Mouse (Mus musculus): ENCODE results near the gene Akap14. TPM values are rescaled to one million over a fixed set of nuclear protein-coding genes. Genes with fewer than 3 reads are reported as not detected.

The Akap14 gene
- polyA plus RNA-seq, 1 experiment from 2014 or later = not detected

DNA sequence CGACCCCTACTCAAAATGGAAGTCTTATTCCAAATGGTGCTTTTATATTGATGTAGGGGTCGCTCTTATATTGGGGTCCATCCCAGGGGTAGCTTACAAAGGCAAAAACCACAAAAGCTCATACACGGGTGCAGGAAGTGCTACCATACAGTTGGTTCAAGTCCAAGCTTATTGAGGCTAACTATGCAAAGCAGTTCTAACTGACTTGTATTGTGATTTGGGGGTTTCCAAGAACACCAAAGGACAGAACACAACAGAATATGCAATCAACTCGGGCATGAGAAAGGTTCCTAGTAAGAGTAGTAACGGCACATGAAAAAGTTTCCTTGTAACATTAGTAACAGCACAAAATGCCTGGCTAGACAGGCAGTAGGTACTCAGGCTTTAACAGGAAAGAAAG lies 48.4 kb downstream of the Akap14 start:
- H3K36me3 ChIP-seq (replicated peaks; ENCODE audit: control insufficient read depth, insufficient read depth, low read depth, low read length) = no peaks in the 10 kb centered on the region
- no peaks in the 10 kb centered on the region for H3K27me3 ChIP-seq (ENCODE audit: control insufficient read depth, insufficient read depth, low read length)
- H3K4me2 ChIP-seq (ENCODE audit: low read depth, low read length) = no peak overlapping the region
- no peak overlapping the region for H3K27ac ChIP-seq (replicated peaks; ENCODE audit: low read depth, low read length)
- no peak overlapping the region for H3K9ac ChIP-seq (replicated peaks; ENCODE audit: low read length)
- H3K4me1 ChIP-seq (ENCODE audit: control insufficient read depth, insufficient read depth, low read length) = no peaks in the 10 kb centered on the region
- 71% methylated on average over 5 of the region's 5 CpGs for WGBS
- no peak overlapping the region for H3K4me3 ChIP-seq (ENCODE audit: low read depth, low read length)
- no peak for DNase-seq (ENCODE audit: low spot score)
- ATAC-seq (replicated peaks; ENCODE audit: insufficient number of reproducible peaks, low FRiP score, low TSS enrichment, low read depth) = no peak
- no peaks in the 10 kb centered on the region for H3K9me3 ChIP-seq (replicated peaks; ENCODE audit: control insufficient read depth, low read length)

GRCm38 (mm10) chrX:37119585-37119984 lies 49.1 kb downstream of the Akap14 start:
- H3K4me3 ChIP-seq (ENCODE audit: low read depth, low read length) = no peak overlapping the region
- ATAC-seq (replicated peaks; ENCODE audit: insufficient number of reproducible peaks, low FRiP score, low TSS enrichment, low read depth) (no peak), DNase-seq (ENCODE audit: low spot score) (no peak)
- 64% methylated on average over 3 of the region's 3 CpGs for WGBS
- H3K36me3 ChIP-seq (replicated peaks; ENCODE audit: control insufficient read depth, insufficient read depth, low read depth, low read length) = no peaks in the 10 kb centered on the region
- H3K27ac ChIP-seq (replicated peaks; ENCODE audit: low read depth, low read length) = no peak overlapping the region
- H3K9ac ChIP-seq (replicated peaks; ENCODE audit: low read length) = no peak overlapping the region
- no peak overlapping the region for H3K4me2 ChIP-seq (ENCODE audit: low read depth, low read length)
- no peaks in the 10 kb centered on the region for H3K27me3 ChIP-seq (ENCODE audit: control insufficient read depth, insufficient read depth, low read length)
- no peaks in the 10 kb centered on the region for H3K9me3 ChIP-seq (replicated peaks; ENCODE audit: control insufficient read depth, low read length)
- H3K4me1 ChIP-seq (ENCODE audit: control insufficient read depth, insufficient read depth, low read length) = no peaks in the 10 kb centered on the region

- H3K9me3 ChIP-seq (replicated peaks; ENCODE audit: control insufficient read depth, low read length) = no peaks in the 10 kb centered on the region
- DNase-seq (ENCODE audit: low spot score) (no peak), ATAC-seq (replicated peaks; ENCODE audit: insufficient number of reproducible peaks, low FRiP score, low TSS enrichment, low read depth) (no peak)
- WGBS = no CpG with 5 or more reads among the region's 5 CpGs
- no peaks in the 10 kb centered on the region for H3K27me3 ChIP-seq (ENCODE audit: control insufficient read depth, insufficient read depth, low read length)
- H3K4me1 ChIP-seq (ENCODE audit: control insufficient read depth, insufficient read depth, low read length) = no peaks in the 10 kb centered on the region
- H3K9ac ChIP-seq (replicated peaks; ENCODE audit: low read length) = no peak overlapping the region
- no peak overlapping the region for H3K4me3 ChIP-seq (ENCODE audit: low read depth, low read length)
- no peak overlapping the region for H3K27ac ChIP-seq (replicated peaks; ENCODE audit: low read depth, low read length)
- H3K4me2 ChIP-seq (ENCODE audit: low read depth, low read length) = no peak overlapping the region
- H3K36me3 ChIP-seq (replicated peaks; ENCODE audit: control insufficient read depth, insufficient read depth, low read depth, low read length) = no peaks in the 10 kb centered on the region
These were observed 51.6 kb downstream of the Akap14 start for GRCm38 (mm10) chrX:37117085-37117484.

GRCm38 (mm10) chrX:37110881-37111193 lies 57.8 kb downstream of the Akap14 start:
- Histone ChIP-seq H3K4me3 (ENCODE audit: low read depth, low read length) (no peak overlapping the region), H3K9ac (replicated peaks; ENCODE audit: low read length) (no peak overlapping the region)

GRCm38 (mm10) chrX:37110193-37110880 lies 58.3 kb downstream of the Akap14 start, which contains the start of gene Upf3b:
TSS of gene Upf3b (minus strand) at chrX:37110322.
- 16% methylated on average over 30 of the region's 30 CpGs for WGBS
- no peaks in the 10 kb centered on the region for H3K9me3 ChIP-seq (replicated peaks; ENCODE audit: control insufficient read depth, low read length)
- H3K4me3 ChIP-seq (ENCODE audit: low read depth, low read length) = peak within 1 kb of the TSS; percentile 50
- H3K27me3 ChIP-seq (ENCODE audit: control insufficient read depth, insufficient read depth, low read length) = no peaks in the 10 kb centered on the region
- peak within 1 kb of the TSS; percentile 41 for H3K4me2 ChIP-seq (ENCODE audit: low read depth, low read length)
- peak within 1 kb of the TSS; percentile 61 for H3K9ac ChIP-seq (replicated peaks; ENCODE audit: low read length)
- no peaks in the 10 kb centered on the region for H3K4me1 ChIP-seq (ENCODE audit: control insufficient read depth, insufficient read depth, low read length)
- peak within 1 kb of the TSS; percentile 59; the same call in 1 of the 2 replicates for H3K27ac ChIP-seq (replicated peaks; ENCODE audit: low read depth, low read length)
- ATAC-seq (replicated peaks; ENCODE audit: insufficient number of reproducible peaks, low FRiP score, low TSS enrichment, low read depth) = peak; percentile 97
- peak; percentile 93 for DNase-seq (ENCODE audit: low spot score)
- H3K36me3 ChIP-seq (replicated peaks; ENCODE audit: control insufficient read depth, insufficient read depth, low read depth, low read length) = no peaks in the 10 kb centered on the region

More at GRCm38 (mm10) chrX:37110881-37111193, 57.8 kb downstream of the Akap14 start:
- H3K9me3 ChIP-seq (replicated peaks; ENCODE audit: control insufficient read depth, low read length) = no peaks in the 10 kb centered on the region
- no peak for ATAC-seq (replicated peaks; ENCODE audit: insufficient number of reproducible peaks, low FRiP score, low TSS enrichment, low read depth)
- no peaks in the 10 kb centered on the region for H3K4me1 ChIP-seq (ENCODE audit: control insufficient read depth, insufficient read depth, low read length)
- H3K4me2 ChIP-seq (ENCODE audit: low read depth, low read length) = no peak overlapping the region
- H3K27ac ChIP-seq (replicated peaks; ENCODE audit: low read depth, low read length) = no peak overlapping the region
- 74% methylated on average over 4 of the region's 4 CpGs for WGBS
- H3K27me3 ChIP-seq (ENCODE audit: control insufficient read depth, insufficient read depth, low read length) = no peaks in the 10 kb centered on the region
- H3K36me3 ChIP-seq (replicated peaks; ENCODE audit: control insufficient read depth, insufficient read depth, low read depth, low read length) = no peaks in the 10 kb centered on the region
- no peak for DNase-seq (ENCODE audit: low spot score)

DNA sequence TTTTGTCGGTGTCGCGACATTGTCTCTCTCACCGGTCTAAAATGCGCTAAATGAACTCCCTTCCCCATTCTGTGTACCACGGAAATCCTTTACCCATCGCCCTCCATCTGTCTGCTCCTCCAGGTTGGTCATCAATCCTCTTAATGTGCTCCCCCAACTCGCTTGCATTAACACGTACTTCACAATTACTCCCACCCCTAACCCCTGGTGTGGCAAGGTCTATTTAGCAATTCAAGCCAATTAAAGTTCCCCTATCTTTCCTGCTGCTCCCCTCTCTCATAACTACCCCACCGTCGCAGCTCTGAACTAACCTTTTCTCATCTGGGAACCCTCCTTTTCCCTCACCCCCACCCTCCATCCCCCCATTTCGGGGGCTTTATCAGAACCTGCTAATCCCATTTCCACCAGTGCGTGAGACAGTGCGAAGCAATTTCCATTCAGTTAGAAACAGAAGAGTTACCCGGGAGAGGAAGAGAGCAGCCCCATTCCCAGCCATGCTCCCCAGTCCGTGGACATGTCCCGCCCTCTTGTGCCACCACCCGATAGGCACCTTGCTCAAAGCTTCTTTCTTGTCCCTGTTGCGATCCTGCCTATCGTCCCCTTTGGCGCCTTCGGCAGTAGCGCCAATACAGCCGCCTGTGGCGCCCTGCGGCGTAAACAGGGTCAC lies 59.0 kb downstream of the Akap14 start:
- peak overlapping the region; percentile 41 for H3K4me2 ChIP-seq (ENCODE audit: low read depth, low read length)
- no peaks in the 10 kb centered on the region for H3K27me3 ChIP-seq (ENCODE audit: control insufficient read depth, insufficient read depth, low read length)
- H3K9me3 ChIP-seq (replicated peaks; ENCODE audit: control insufficient read depth, low read length) = no peaks in the 10 kb centered on the region
- H3K27ac ChIP-seq (replicated peaks; ENCODE audit: low read depth, low read length) = peak overlapping the region; percentile 59; the same call in 1 of the 2 replicates
- H3K36me3 ChIP-seq (replicated peaks; ENCODE audit: control insufficient read depth, insufficient read depth, low read depth, low read length) = no peaks in the 10 kb centered on the region
- ATAC-seq (replicated peaks; ENCODE audit: insufficient number of reproducible peaks, low FRiP score, low TSS enrichment, low read depth) (peak; percentile 79), DNase-seq (ENCODE audit: low spot score) (no peak)
- no peaks in the 10 kb centered on the region for H3K4me1 ChIP-seq (ENCODE audit: control insufficient read depth, insufficient read depth, low read length)
- H3K4me3 ChIP-seq (ENCODE audit: low read depth, low read length) = peak overlapping the region; percentile 50
- H3K9ac ChIP-seq (replicated peaks; ENCODE audit: low read length) = peak overlapping the region; percentile 61
- WGBS = 19% methylated on average over 27 of the region's 27 CpGs

DNA sequence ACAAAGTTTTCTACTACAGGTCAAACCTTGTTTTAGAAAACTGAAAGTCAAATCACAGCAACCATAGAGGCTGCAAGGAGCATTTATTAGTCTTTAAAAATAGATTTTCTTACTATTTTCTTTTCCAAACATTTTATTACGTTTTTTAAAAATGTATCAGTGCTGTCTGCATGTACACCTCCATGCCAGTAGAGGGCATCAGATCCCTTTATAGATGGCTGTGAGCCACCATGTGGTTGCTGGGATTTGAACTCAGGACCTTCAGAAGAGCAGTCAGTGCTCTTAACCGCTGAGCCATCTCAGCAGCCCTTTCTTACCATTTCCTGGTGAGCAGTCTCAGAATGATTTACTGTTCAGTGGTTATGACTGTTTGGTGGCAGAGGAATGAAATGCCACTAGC lies 64.8 kb downstream of the Akap14 start:
- 71% methylated on average over 2 of the region's 2 CpGs for WGBS
- no peak overlapping the region for H3K27ac ChIP-seq (replicated peaks; ENCODE audit: low read depth, low read length)

More for the DNA sequence above, 64.8 kb downstream of the Akap14 start:
- DNase-seq (ENCODE audit: low spot score) (no peak), ATAC-seq (replicated peaks; ENCODE audit: insufficient number of reproducible peaks, low FRiP score, low TSS enrichment, low read depth) (no peak)
- no peaks in the 10 kb centered on the region for H3K27me3 ChIP-seq (ENCODE audit: control insufficient read depth, insufficient read depth, low read length)
- H3K4me1 ChIP-seq (ENCODE audit: control insufficient read depth, insufficient read depth, low read length) = no peaks in the 10 kb centered on the region
- no peak overlapping the region for H3K4me3 ChIP-seq (ENCODE audit: low read depth, low read length)
- no peak overlapping the region for H3K9ac ChIP-seq (replicated peaks; ENCODE audit: low read length)
- H3K9me3 ChIP-seq (replicated peaks; ENCODE audit: control insufficient read depth, low read length) = no peaks in the 10 kb centered on the region
- H3K36me3 ChIP-seq (replicated peaks; ENCODE audit: control insufficient read depth, insufficient read depth, low read depth, low read length) = no peaks in the 10 kb centered on the region
- H3K4me2 ChIP-seq (ENCODE audit: low read depth, low read length) = no peak overlapping the region
